Mouse (Mus musculus) inflammation-experienced regulatory T-cells, adult 6 months (primary cell): ENCODE measurements around the gene Hmgb4. TPM values are rescaled to one million over a fixed set of nuclear protein-coding genes. Genes with fewer than 3 reads are reported as not detected.

Experiments
- ATAC-seq: one replicate; pipeline ENCODE4 v1.8.0; 2017
- polyA plus RNA-seq, 3 experiments: library from polyadenylated mRNA; unstranded; fragments of 100-300 nt; shearing (Covaris generic); gene quantifications; one replicate each; pipeline ENCODE4 v1.2.1; 2017

Hmgb4 gene
- not detected for polyA plus RNA-seq

- no peak for ATAC-seq
These were observed at the start of gene Hmgb4 for GRCm38 (mm10) chr4:128260907-128261560. Gene Hmgb4 (minus strand): TSS chr4:128260957.

GRCm38 (mm10) chr4:128306011-128306410 is 45.3 kb upstream of the Hmgb4 start:
- ATAC-seq = no peak

GRCm38 (mm10) chr4:128304049-128304448 is 43.3 kb upstream of the Hmgb4 start:
- no peak for ATAC-seq

GRCm38 (mm10) chr4:128288095-128288494 is 27.3 kb upstream of the Hmgb4 start:
- ATAC-seq = no peak

DNA sequence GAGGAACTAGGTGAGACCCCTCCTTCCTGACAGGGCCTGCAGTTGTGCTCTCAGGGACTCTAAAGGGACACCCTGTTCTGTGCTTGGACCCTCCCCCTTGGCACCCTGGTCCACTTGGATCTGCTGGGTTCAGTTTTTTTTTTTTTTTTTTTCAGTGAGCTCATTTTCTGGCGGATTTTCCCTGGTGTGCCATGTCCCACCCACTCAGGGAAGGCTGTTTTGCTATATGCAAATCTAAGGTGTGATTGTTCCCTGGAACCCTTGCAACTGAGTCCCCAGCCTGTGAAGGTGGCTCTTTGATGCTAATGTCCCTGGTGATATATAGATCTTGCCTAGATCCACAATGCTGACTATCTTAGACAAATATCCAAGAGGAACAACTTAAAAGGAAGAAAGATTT is 24.3 kb upstream of the Hmgb4 start:
- no peak for ATAC-seq

- no peak for ATAC-seq
These were observed 14.8 kb upstream of the Hmgb4 start for GRCm38 (mm10) chr4:128275586-128275985.

GRCm38 (mm10) chr4:128275116-128275515 is 14.4 kb upstream of the Hmgb4 start:
- ATAC-seq = no peak

GRCm38 (mm10) chr4:128273146-128273545 is 12.4 kb upstream of the Hmgb4 start:
- no peak for ATAC-seq

DNA sequence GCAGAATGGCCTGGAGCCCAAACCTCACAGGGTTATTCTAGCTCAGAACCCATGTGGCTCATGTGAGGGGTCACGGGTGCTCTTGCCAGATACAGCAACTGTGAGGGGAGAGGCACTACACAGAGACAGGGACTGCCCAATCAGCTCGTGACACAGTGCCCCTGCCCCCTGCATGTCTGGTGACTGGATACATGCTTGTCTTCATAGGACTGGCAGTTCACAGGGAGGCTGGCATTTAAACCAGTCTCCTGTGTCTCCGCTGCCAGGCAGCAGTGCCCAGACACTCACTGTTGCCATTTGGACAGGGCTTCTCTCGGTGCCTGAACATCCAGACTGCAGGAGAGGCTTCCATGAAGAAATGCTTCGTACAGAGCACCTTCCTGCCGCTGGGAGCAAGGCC is 11.7 kb upstream of the Hmgb4 start:
- no peak for ATAC-seq

GRCm38 (mm10) chr4:128270931-128271330 is 10.2 kb upstream of the Hmgb4 start:
- no peak for ATAC-seq

DNA sequence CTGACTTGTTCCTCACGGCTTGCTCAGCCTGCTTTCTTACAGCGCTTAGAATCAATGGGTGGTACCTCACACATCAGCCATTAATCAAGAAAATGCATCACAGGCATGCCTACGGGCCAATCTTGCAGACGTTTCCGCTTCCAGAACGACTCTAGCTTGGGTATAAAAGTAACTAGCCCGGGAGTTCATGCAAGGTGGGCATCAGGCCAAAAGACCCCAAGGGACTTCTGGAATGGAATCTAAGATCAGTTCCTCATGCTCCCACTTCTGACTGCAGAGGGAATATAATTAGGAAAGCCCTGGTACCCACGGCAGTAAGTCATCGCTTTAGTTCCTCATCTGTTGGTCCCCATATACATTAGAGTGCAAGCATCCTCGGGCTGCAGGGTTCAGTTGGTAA is 9.4 kb upstream of the Hmgb4 start:
- no peak for ATAC-seq

DNA sequence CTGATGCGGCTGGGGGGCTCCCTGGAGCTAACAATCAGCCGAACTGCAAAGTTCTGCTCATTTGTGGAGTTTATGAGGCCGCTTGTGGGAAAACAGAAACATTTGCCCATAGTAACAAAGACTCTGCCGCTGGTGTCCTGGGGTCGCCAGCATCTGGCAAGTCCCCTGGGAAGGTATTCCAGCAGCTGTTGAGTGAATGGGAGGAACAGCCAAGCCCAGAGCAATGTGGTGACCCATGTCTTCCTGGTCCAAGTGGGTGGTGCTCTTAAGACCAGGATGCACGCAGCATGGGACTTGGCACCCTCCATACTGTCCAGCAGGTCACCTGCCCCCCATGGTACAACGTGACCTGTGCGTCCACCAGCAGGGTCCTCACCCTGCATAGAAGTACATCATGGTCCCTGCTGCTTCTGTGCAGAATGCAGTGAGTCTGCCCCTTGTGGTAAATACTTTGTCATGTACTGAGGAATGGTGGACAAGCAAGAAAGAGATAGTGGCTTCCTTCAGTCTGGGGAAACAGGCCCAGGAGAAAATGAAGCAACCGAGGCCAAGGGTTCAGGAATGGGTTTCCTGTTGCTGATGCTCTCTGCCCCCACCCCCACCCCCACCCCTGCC is 8.6 kb upstream of the Hmgb4 start:
- no peak for ATAC-seq

GRCm38 (mm10) chr4:128265341-128265740 is 4.6 kb upstream of the Hmgb4 start:
- no peak for ATAC-seq

- ATAC-seq = no peak
These were observed 3.7 kb upstream of the Hmgb4 start for GRCm38 (mm10) chr4:128264491-128264890.

DNA sequence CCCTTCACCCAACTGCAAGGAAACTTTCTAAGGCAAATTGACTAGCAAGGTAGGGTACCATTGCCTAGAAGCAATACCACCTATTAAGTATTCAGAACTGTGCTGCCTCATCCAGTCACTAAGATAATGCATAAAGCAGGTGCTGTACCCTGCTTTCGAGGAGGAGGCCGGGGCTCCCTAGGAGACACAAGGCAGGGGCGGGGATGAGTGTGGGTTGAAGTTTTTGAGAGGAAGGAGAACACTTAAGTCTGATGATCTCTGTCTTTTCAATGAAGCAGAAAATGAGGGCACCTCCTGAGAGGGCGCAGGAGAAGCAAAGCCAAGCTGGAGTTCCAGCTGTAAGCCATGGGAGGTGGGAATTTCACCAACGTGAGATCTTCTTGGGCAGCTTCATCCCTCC is 1.5 kb downstream of the Hmgb4 start:
- no peak for ATAC-seq

DNA sequence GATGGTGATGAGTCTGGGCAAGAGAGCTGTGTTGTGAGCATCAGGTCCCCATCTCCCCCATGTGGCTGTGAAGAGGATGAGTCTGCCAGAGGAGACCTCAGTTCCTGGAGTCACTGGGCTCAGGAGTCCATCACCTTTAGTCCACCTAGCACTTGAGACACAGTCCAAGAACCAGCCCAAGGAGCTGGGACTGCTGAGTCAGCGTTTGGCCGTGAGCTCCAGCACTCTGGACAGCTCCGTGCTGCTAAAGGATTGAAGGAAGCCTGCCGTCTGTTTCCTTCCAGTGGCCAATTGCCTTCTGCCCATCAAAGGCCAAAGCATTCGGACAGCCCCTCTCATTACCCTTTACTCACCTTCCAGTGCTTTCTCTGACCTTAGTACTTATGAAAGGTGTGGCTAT is 12.1 kb downstream of the Hmgb4 start:
- no peak for ATAC-seq

DNA sequence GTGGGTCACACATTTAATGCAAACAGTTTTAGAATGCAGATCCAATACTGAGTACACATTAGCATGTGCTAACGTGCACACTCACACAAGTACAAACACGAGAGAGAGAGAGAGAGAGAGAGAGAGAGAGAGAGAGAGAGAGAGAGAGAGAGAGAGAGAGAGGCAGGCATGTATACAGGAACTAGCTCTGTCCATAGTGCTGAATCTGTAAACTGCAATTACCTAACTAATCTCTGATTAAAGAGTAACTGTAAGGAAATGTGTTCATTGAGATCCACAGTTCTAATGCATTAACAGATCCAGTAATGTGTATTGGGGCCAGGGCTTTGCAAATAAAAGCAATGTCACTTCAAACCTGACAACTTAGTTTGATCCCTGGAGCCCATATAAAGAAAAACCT is 15.6 kb downstream of the Hmgb4 start:
- no peak for ATAC-seq

GRCm38 (mm10) chr4:128241854-128242356 is 18.9 kb downstream of the Hmgb4 start:
- ATAC-seq = no peak

DNA sequence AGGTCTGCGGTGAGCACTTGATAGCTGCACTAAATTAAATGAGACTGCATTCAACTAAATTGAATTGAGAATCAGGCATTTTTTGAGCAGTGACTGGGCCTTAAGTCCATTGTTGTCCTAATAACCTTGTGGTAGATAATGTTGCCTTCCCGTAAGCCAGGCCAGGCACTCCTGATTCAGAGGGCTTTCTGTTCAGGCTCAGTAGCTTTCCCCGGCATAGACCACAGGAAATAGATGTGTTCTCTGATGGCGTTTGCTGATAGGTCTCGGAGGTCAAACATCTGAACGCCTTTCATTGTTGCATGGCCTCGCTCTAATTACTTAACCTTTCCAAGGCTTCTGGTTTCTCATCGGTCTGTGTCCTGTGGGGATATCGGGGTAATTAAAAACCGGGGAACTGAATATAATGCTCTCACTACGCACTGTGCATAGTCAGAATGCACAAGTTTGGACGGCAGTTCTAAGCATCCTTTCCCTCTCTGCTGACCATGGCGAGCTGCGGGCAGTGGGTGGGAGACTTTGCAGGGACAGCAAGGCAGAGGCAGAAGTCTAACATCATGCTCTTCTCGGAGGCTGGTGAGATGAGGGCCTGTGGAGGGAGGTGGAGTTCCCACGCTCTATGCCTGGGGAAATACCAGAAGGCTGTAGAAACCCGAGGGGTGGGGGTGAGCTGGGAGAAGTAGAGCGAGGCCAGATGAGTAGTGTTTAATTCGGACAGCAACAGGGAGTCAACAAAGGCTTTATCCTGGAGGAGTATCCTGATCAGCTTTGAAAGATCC is 19.5 kb downstream of the Hmgb4 start:
- ATAC-seq = no peak

DNA sequence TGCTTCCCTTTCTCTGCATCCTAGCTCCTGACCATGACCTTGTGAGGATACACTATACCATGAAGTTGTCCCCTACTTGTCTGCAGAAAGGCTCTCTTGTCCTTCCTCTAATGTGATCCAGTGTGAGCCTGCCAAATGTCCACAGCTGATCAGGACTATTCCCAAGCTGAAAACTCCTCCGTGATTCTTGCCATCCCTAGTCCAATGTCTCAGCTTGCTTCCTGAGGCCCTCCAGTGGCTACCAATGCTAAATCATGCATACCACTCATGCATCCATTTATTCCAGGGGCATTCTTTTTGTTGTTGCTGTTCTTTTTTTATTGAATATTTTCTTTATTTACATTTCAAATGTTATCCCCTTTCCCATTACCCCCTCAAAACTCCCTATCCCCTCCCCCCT is 21.6 kb downstream of the Hmgb4 start:
- no peak for ATAC-seq

DNA sequence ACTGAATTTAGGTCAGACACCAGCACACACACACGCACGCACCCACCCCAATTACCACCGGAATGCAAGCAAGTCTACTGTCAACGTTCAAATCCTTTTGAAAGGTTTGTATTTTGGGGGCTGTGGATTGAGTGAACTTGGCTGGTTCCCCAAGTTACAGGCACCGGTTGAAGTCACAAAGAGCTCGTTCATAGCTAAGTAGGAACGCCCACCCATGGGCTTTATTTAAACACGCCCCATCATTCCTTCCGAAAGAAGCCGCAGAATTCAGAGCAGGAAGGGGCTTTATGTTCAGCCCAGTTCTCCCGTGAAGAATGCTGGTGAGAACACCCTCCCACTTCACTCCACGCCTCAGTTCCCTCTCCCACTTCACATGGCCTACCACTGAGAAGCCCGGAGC is 27.3 kb downstream of the Hmgb4 start:
- no peak for ATAC-seq

- no peak for ATAC-seq
These were observed 33.1 kb downstream of the Hmgb4 start for GRCm38 (mm10) chr4:128227377-128228316.

GRCm38 (mm10) chr4:128224453-128224852 is 36.3 kb downstream of the Hmgb4 start:
- ATAC-seq = no peak
